Mouse (Mus musculus) kidney, postnatal 10 days (tissue): ENCODE measurements around the gene Pdha2.
A peak's percentile ranks its signal among the peaks of the same experiment; 100 is the strongest.

Experiments used
- DNase-seq: peaks from one replicate; pipeline ENCODE4 v3.0.0; 2021; ENCODE audit warnings: mixed read lengths

Gene Pdha2

GRCm38 (mm10) chr3:141212255-141212654 lies at the start of gene Pdha2:
TSS of gene Pdha2 (minus strand) at chr3:141212355.
- DNase-seq, result no peak

- no peak for DNase-seq
Observed at GRCm38 (mm10) chr3:141260518-141260917, 48.4 kb upstream of the Pdha2 start.

GRCm38 (mm10) chr3:141251440-141251839 lies 39.3 kb upstream of the Pdha2 start:
- no peak for DNase-seq

GRCm38 (mm10) chr3:141244725-141245298 lies 32.7 kb upstream of the Pdha2 start:
- no peak for DNase-seq

GRCm38 (mm10) chr3:141238071-141238470 lies 25.9 kb upstream of the Pdha2 start:
- DNase-seq, result no peak

GRCm38 (mm10) chr3:141229148-141229547 lies 17.0 kb upstream of the Pdha2 start:
- no peak for DNase-seq

GRCm38 (mm10) chr3:141222339-141222738 lies 10.2 kb upstream of the Pdha2 start:
- DNase-seq, result no peak

GRCm38 (mm10) chr3:141218561-141218960 lies 6.4 kb upstream of the Pdha2 start:
- DNase-seq, result no peak

GRCm38 (mm10) chr3:141216999-141217398 lies 4.8 kb upstream of the Pdha2 start:
- DNase-seq, result peak; percentile 12

GRCm38 (mm10) chr3:141216237-141216636 lies 4.1 kb upstream of the Pdha2 start:
- no peak for DNase-seq

- no peak for DNase-seq
Observed at GRCm38 (mm10) chr3:141214789-141215188, 2.6 kb upstream of the Pdha2 start.

- DNase-seq, result no peak
Observed at GRCm38 (mm10) chr3:141214197-141214596, 2.0 kb upstream of the Pdha2 start.

GRCm38 (mm10) chr3:141211644-141212043 lies 511 bp downstream of the Pdha2 start:
- DNase-seq, result no peak

- DNase-seq, result no peak
Observed at GRCm38 (mm10) chr3:141201766-141202165, 10.4 kb downstream of the Pdha2 start.

GRCm38 (mm10) chr3:141197308-141197861 lies 14.8 kb downstream of the Pdha2 start:
- DNase-seq, result no peak

- DNase-seq, result no peak
Observed at GRCm38 (mm10) chr3:141191653-141192052, 20.5 kb downstream of the Pdha2 start.

GRCm38 (mm10) chr3:141190429-141190828 lies 21.7 kb downstream of the Pdha2 start:
- DNase-seq, result no peak

GRCm38 (mm10) chr3:141160986-141161385 lies 51.2 kb downstream of the Pdha2 start:
- DNase-seq, result no peak
